Mouse (Mus musculus) forebrain, postnatal 0 days (tissue): ENCODE data around the gene Rps19. TPM values are rescaled to one million over a fixed set of nuclear protein-coding genes. Genes with fewer than 3 reads are reported as not detected.

Source experiments
- ATAC-seq: fragments of 200-750 bp; cut with Nextera tagmentation; 2 replicates; pipeline ENCODE4 v1.8.0; 2017; ENCODE audit warnings: mild to moderate bottlenecking, moderate library complexity
- DNase-seq: peaks from one replicate; pipeline ENCODE4 v3.0.0-alpha.2; 2015
- H3K27ac ChIP-seq: fragments of 300-500 bp; sonication (generic); 2 replicates; pipeline ENCODE4 v1.5.1; 2014; ENCODE audit warnings: low read depth, mild to moderate bottlenecking, antibody characterized with exemption, low read length, moderate library complexity, mixed read lengths
- H3K27me3 ChIP-seq: fragments of 300-500 bp; sonication (generic); 2 replicates; pipeline ENCODE4 v1.6.1; 2014; ENCODE audit warnings: mild to moderate bottlenecking, low read length, mixed read lengths; ENCODE audit not compliant: insufficient read depth
- H3K36me3 ChIP-seq: fragments of 300-500 bp; sonication (generic); 2 replicates; pipeline ENCODE4 v1.6.1; 2014; ENCODE audit warnings: mild to moderate bottlenecking, moderate library complexity; ENCODE audit not compliant: insufficient read depth
- H3K4me1 ChIP-seq: fragments of 300-500 bp; sonication (generic); 2 replicates; pipeline ENCODE4 v1.6.1; 2014; ENCODE audit warnings: antibody characterized with exemption; ENCODE audit not compliant: insufficient read depth
- H3K4me2 ChIP-seq: fragments of 300-500 bp; sonication (generic); 2 replicates; pipeline ENCODE4 v1.6.1; 2014; ENCODE audit warnings: low read depth, mild to moderate bottlenecking, moderate library complexity
- H3K4me3 ChIP-seq: fragments of 300-500 bp; sonication (generic); 2 replicates; pipeline ENCODE4 v1.5.1; 2014; ENCODE audit warnings: low read depth, low read length, mixed read lengths
- H3K9ac ChIP-seq: fragments of 300-500 bp; sonication (generic); 2 replicates; pipeline ENCODE4 v1.6.1; 2014; ENCODE audit warnings: mild to moderate bottlenecking
- H3K9me3 ChIP-seq: fragments of 300-500 bp; sonication (generic); 2 replicates; pipeline ENCODE4 v1.6.1; 2016; ENCODE audit warnings: low read length
- CTCF ChIP-seq: sonication (generic); IDR thresholded peaks from 2 replicates; pipeline ENCODE4 v1.5.1; 2016; ENCODE audit warnings: antibody characterized with exemption, control low read depth, low read depth
- WGBS: fragments of 180-500 bp; shearing (Covaris S2); extraction: QIAGEN DNeasy Blood & Tissue Kit; methylation state at CpG from one replicate; pipeline ENCODE4 v1.1.7; 2014; 5-methylcytosine and 5-hydroxymethylcytosine counted together
- polyA plus RNA-seq: library from polyadenylated mRNA; unstranded; fragments of >200 nt; fragmentation: Nextera tagmentation; extraction: Ambion mirVana; gene quantifications from 2 replicates; pipeline ENCODE4 v1.2.1, GENCODE M21; 2015
- total RNA-seq: library from RNA; depleted of rRNA; stranded (reverse); fragments of >200 nt; gene quantifications from 2 replicates; pipeline ENCODE4 v1.2.3, GENCODE M21; 2014

The Rps19 gene
- total and polyA plus RNA-seq, 2 experiments from 2014 or later, result 581 to 1,350 TPM

GRCm38 (mm10) chr7:24853695-24854094 lies 30.5 kb upstream of the Rps19 start:
- WGBS, result 48% methylated on average over 7 of the region's 7 CpGs
- no peak for ATAC-seq
- H3K27ac ChIP-seq, result no peak overlapping the region

DNA sequence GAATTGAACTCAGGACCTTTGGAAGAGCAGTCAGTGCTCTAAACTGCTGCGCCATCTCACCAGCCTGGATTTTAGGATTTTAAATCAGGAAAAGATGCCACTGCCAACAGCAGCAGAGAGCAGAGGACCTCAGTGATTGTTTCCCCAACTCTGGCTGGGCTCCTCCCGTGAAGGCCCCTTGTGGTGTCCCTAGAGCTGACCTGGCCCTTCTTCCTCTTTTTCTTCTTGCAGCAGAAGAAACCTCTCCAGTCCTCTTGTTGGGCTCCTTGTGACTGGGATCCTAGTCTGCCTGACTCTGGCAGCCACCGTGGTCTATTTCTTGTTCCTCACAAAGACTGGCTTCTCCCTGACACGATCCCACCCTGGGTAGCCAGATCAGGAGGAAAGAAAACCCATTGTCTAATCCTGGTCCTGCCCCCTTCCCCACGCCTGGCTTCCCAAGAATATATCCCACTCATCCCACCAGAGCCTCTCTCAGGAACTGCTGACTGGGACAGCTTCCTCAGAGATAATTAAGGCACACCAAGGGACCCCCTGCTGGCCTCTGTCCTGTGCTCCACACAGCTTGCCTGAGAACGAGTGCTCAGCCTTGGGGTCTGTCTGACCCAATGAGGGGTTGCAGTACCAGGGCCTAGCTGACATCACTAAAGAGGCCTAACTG lies 27.6 kb upstream of the Rps19 start:
- no peak for ATAC-seq
- Histone ChIP-seq H3K4me2 (no peak overlapping the region), H3K27me3 (no peaks in the 10 kb centered on the region), H3K9me3 (no peaks in the 10 kb centered on the region), H3K4me1 (no peaks in the 10 kb centered on the region), H3K36me3 (no peaks in the 10 kb centered on the region), H3K4me3 (no peak overlapping the region), H3K27ac (no peak overlapping the region), H3K9ac (no peak overlapping the region)
- WGBS, result 27% methylated on average over 6 of the region's 6 CpGs
- no peak for TF ChIP-seq CTCF
- no peak for DNase-seq

More at GRCm38 (mm10) chr7:24853695-24854094, 30.5 kb upstream of the Rps19 start:
- no peaks in the 10 kb centered on the region for H3K36me3 ChIP-seq
- no peak overlapping the region for H3K4me3 ChIP-seq
- no peaks in the 10 kb centered on the region for H3K27me3 ChIP-seq
- no peaks in the 10 kb centered on the region for H3K9me3 ChIP-seq
- H3K9ac ChIP-seq, result no peak overlapping the region
- no peak overlapping the region for H3K4me2 ChIP-seq
- no peak for TF ChIP-seq CTCF
- no peaks in the 10 kb centered on the region for H3K4me1 ChIP-seq
- no peak for DNase-seq

GRCm38 (mm10) chr7:24859234-24859633 lies 24.9 kb upstream of the Rps19 start:
- no peak for TF ChIP-seq CTCF
- Histone ChIP-seq H3K4me2 (no peak overlapping the region), H3K9ac (no peak overlapping the region), H3K4me3 (no peak overlapping the region), H3K4me1 (no peaks in the 10 kb centered on the region), H3K36me3 (no peaks in the 10 kb centered on the region), H3K27ac (no peak overlapping the region), H3K27me3 (no peaks in the 10 kb centered on the region), H3K9me3 (no peaks in the 10 kb centered on the region)
- no peak for DNase-seq
- 78% methylated on average over 5 of the region's 5 CpGs for WGBS
- no peak for ATAC-seq

- TF ChIP-seq CTCF, result no peak
- Histone ChIP-seq H3K9ac (no peak within 1 kb of the TSS), H3K27me3 (no peaks in the 10 kb centered on the region), H3K27ac (no peak within 1 kb of the TSS), H3K36me3 (no peaks in the 10 kb centered on the region), H3K4me1 (no peaks in the 10 kb centered on the region), H3K9me3 (no peaks in the 10 kb centered on the region), H3K4me3 (no peak within 1 kb of the TSS), H3K4me2 (no peak within 1 kb of the TSS)
- no peak for ATAC-seq
- no peak for DNase-seq
- WGBS, result 85% methylated on average over 7 of the region's 7 CpGs
Observed at GRCm38 (mm10) chr7:24861913-24862312, 22.3 kb upstream of the Rps19 start, which contains the start of gene Gm9844. Gene Gm9844 (plus strand): TSS chr7:24862213.

DNA sequence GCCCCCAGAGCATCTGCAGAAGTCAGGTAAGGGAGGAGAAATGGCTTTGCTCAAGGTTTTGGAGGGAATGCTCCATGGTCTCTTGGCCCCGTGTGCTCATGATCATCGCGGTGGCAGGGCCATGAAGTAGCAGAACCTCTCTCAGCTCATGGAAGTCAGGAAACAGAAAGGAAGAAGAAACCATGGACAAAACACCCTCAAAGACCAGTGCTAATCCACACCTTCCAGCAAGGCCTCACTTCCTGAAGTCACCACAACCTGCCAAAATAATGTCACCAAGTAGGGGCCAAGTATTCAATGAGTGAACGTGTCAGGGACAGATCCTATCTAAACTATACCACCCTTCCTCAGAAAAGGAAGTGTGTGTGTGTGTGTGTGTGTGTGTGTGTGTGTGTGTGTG lies 21.3 kb upstream of the Rps19 start:
- 91% methylated on average over 4 of the region's 4 CpGs for WGBS
- Histone ChIP-seq H3K4me2 (no peak overlapping the region), H3K9me3 (no peaks in the 10 kb centered on the region), H3K27me3 (no peaks in the 10 kb centered on the region), H3K4me3 (no peak overlapping the region), H3K36me3 (no peaks in the 10 kb centered on the region), H3K4me1 (no peaks in the 10 kb centered on the region), H3K27ac (no peak overlapping the region), H3K9ac (no peak overlapping the region)
- DNase-seq (no peak), ATAC-seq (no peak)
- no peak for TF ChIP-seq CTCF

GRCm38 (mm10) chr7:24864156-24864555 lies 20.0 kb upstream of the Rps19 start:
- no peak overlapping the region for H3K9ac ChIP-seq
- no peak overlapping the region for H3K4me2 ChIP-seq
- 26% methylated on average over 6 of the region's 6 CpGs for WGBS
- ATAC-seq (no peak), DNase-seq (no peak)
- H3K36me3 ChIP-seq, result no peaks in the 10 kb centered on the region
- H3K9me3 ChIP-seq, result no peaks in the 10 kb centered on the region
- no peak overlapping the region for H3K27ac ChIP-seq
- H3K4me3 ChIP-seq, result no peak overlapping the region
- no peak for TF ChIP-seq CTCF
- no peaks in the 10 kb centered on the region for H3K27me3 ChIP-seq
- no peaks in the 10 kb centered on the region for H3K4me1 ChIP-seq

DNA sequence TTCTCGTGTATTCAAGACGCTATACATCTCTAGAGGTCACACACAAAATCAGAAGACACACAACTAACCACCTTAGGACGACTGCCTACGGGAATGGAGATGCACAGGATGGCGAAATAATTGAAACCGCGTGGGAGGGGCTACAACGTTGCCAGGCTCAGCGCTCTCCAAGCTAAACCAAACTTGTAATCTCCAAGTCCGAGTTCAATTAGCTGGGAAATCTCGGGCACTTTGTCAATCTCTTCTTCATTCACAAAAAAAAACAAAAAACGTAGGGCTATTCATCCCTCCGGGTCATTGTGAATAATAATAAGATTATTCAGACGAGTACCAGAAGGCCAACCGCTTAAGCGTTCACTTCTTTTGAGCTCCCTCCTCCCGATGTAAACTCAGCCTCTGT lies 15.1 kb upstream of the Rps19 start:
- Histone ChIP-seq H3K27ac (no peak overlapping the region), H3K36me3 (no peaks in the 10 kb centered on the region), H3K9me3 (no peaks in the 10 kb centered on the region), H3K9ac (no peak overlapping the region), H3K4me1 (no peaks in the 10 kb centered on the region), H3K4me3 (no peak overlapping the region), H3K4me2 (no peak overlapping the region), H3K27me3 (no peaks in the 10 kb centered on the region)
- no peak for TF ChIP-seq CTCF
- no peak for ATAC-seq
- 18% methylated on average over 17 of the region's 17 CpGs for WGBS
- DNase-seq, result no peak
